Mouse (Mus musculus): ENCODE measurements around the gene Thap4. TPM values are rescaled to one million over a fixed set of nuclear protein-coding genes. Genes with fewer than 3 reads are reported as not detected.

Thap4 gene
- polyA plus RNA-seq, 1 experiment from 2014 or later, result 37.5 TPM

DNA sequence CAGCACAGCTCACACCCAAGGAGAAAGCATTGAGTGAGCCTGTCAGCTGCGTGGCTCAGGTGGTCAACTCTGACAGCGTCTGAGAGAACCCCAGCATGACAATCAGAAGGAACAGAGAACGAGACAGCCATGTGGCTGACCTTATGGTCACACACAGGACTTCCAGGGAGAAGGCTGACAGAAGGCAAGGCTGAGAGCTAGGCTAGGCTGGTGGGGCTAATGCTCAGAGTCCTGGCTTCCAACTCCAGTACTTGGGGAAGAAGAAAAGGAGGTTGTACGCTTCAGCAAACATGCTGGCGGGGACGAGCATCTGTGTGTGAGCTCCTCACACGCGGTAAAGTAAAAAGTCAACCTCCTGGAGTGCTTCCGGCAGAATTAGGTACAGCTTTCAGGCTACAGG, 50.3 kb downstream of the Thap4 start:
- Histone ChIP-seq H3K27me3 (ENCODE audit: control insufficient read depth, insufficient read depth, low read length) (no peaks in the 10 kb centered on the region), H3K4me1 (ENCODE audit: control insufficient read depth, insufficient read depth, low read length) (no peaks in the 10 kb centered on the region), H3K27ac (ENCODE audit: low read depth, low read length) (no peak overlapping the region), H3K36me3 (ENCODE audit: control insufficient read depth, insufficient read depth, low read length) (no peaks in the 10 kb centered on the region), H3K4me2 (no peak overlapping the region), H3K9ac (ENCODE audit: low read length) (no peak overlapping the region), H3K4me3 (ENCODE audit: low read depth, low read length) (no peak overlapping the region), H3K9me3 (ENCODE audit: control insufficient read depth, low read length) (no peaks in the 10 kb centered on the region)
- ATAC-seq (ENCODE audit: low FRiP score), result no peak
- no peak for DNase-seq (ENCODE audit: low spot score, missing footprints)
- WGBS, result 88% methylated on average over 9 of the region's 9 CpGs

DNA sequence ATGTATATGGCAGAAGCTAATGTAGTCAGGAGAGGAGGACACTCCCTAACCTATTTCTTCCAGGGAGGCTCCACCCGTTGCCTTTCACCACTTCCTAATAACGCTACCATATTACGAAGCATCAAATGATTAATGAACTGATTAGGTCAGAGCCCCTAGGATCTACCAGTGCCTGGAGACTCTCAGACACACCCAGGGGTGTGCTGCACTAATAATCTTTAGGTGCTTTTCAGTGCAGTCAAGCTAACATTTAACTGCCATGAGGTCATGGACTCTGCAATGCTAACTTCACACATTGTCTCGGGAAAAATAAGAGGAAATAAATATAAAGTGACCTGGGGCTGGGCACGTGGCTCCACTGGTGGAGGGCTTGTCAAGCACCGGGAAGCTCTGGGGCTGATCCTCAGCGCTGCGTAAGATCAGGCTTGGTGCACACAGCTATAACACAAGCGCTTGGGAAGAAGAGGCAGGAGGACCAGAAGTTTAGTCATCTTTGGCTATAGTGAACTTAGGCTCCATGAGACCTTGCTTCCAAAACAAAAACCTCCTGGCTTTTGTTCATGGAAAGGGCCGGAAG, 51.1 kb downstream of the Thap4 start:
- H3K4me1 ChIP-seq (ENCODE audit: control insufficient read depth, insufficient read depth, low read length), result no peaks in the 10 kb centered on the region
- H3K27me3 ChIP-seq (ENCODE audit: control insufficient read depth, insufficient read depth, low read length), result no peaks in the 10 kb centered on the region
- no peak overlapping the region for H3K27ac ChIP-seq (ENCODE audit: low read depth, low read length)
- H3K9me3 ChIP-seq (ENCODE audit: control insufficient read depth, low read length), result no peaks in the 10 kb centered on the region
- no peak overlapping the region for H3K4me3 ChIP-seq (ENCODE audit: low read depth, low read length)
- no peak overlapping the region for H3K9ac ChIP-seq (ENCODE audit: low read length)
- H3K36me3 ChIP-seq (ENCODE audit: control insufficient read depth, insufficient read depth, low read length), result no peaks in the 10 kb centered on the region
- ATAC-seq (ENCODE audit: low FRiP score), result no peak
- WGBS, result 94% methylated on average over 10 of the region's 10 CpGs
- DNase-seq (ENCODE audit: low spot score, missing footprints), result peak; percentile 37
- no peak overlapping the region for H3K4me2 ChIP-seq

DNA sequence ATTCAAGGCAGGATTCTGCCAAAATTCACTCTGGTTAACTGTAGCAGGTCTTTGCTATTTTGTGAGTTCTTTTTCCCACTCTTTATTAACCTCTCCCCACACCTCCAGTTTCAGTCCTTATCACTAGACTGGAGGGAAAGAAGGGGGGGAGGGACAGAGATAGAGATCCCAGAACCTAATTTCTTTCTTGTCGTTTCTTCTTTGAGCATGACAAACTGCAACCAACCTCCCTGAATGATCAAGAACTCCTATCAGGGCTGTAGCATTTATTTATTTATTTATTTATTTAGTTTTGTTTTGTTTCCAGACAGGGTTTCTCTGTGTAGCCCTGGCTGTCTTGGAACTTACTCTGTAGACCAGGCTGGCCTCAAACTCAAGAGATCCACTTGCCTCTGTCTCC, 52.6 kb downstream of the Thap4 start:
- no peak for ATAC-seq (ENCODE audit: low FRiP score)

DNA sequence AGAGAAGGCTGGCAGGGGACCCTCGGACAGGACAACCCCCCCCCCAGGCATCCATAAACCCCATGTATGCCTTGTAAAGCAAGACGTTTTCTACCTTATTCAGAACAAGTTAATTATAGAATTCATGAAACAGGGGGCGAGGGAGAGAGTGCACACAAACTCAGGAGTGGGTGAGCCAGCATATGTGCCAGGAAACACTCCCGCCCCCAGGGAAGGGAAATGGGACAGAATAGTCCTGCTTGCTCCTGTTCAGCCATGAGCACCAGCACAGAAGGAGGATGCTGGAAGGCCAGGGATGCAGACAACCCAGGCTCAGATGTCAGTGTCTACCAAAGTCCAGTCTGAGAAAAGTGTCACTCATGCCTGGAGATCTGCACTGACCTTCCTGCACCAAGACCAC, 55.5 kb downstream of the Thap4 start:
- 88% methylated on average over 4 of the region's 4 CpGs for WGBS
- DNase-seq (ENCODE audit: low spot score, missing footprints) (peak; percentile 49), ATAC-seq (ENCODE audit: low FRiP score) (no peak)
- Histone ChIP-seq H3K27me3 (ENCODE audit: control insufficient read depth, insufficient read depth, low read length) (no peaks in the 10 kb centered on the region), H3K4me1 (ENCODE audit: control insufficient read depth, insufficient read depth, low read length) (no peaks in the 10 kb centered on the region), H3K36me3 (ENCODE audit: control insufficient read depth, insufficient read depth, low read length) (no peaks in the 10 kb centered on the region), H3K4me2 (no peak overlapping the region), H3K9ac (ENCODE audit: low read length) (no peak overlapping the region), H3K27ac (ENCODE audit: low read depth, low read length) (no peak overlapping the region), H3K4me3 (ENCODE audit: low read depth, low read length) (no peak overlapping the region), H3K9me3 (ENCODE audit: control insufficient read depth, low read length) (no peaks in the 10 kb centered on the region)

More for the DNA sequence above, 52.6 kb downstream of the Thap4 start:
- H3K27me3 ChIP-seq (ENCODE audit: control insufficient read depth, insufficient read depth, low read length), result no peaks in the 10 kb centered on the region
- no peaks in the 10 kb centered on the region for H3K4me1 ChIP-seq (ENCODE audit: control insufficient read depth, insufficient read depth, low read length)
- 97% methylated on average over 1 of the region's 1 CpGs for WGBS
- H3K36me3 ChIP-seq (ENCODE audit: control insufficient read depth, insufficient read depth, low read length), result no peaks in the 10 kb centered on the region
- H3K27ac ChIP-seq (ENCODE audit: low read depth, low read length), result no peak overlapping the region
- DNase-seq (ENCODE audit: low spot score, missing footprints), result peak; percentile 72
- H3K4me3 ChIP-seq (ENCODE audit: low read depth, low read length), result no peak overlapping the region
- H3K4me2 ChIP-seq, result no peak overlapping the region
- H3K9ac ChIP-seq (ENCODE audit: low read length), result no peak overlapping the region
- H3K9me3 ChIP-seq (ENCODE audit: control insufficient read depth, low read length), result no peaks in the 10 kb centered on the region

DNA sequence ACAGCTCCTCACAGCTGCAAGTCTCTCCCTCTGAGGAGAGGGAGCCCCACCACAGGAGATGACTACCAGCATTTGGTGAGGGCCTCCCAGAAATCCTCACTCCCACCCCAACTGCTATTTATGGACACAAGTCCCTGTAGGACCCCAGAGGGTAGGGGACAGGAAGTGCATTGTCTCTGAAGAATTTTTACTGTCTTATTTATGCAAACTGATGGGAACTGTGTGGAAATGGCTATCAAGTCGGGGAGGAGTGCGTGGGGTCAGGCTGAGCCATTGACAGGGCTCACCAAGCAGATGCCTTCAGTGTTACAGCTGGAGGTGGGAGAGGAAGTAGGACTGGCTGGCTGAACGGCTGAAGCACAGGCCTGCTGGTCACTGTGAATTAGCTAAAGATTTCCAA, 57.3 kb downstream of the Thap4 start:
- Histone ChIP-seq H3K4me3 (ENCODE audit: low read depth, low read length) (no peak overlapping the region), H3K36me3 (ENCODE audit: control insufficient read depth, insufficient read depth, low read length) (no peaks in the 10 kb centered on the region), H3K27ac (ENCODE audit: low read depth, low read length) (no peak overlapping the region), H3K9me3 (ENCODE audit: control insufficient read depth, low read length) (no peaks in the 10 kb centered on the region), H3K4me1 (ENCODE audit: control insufficient read depth, insufficient read depth, low read length) (no peaks in the 10 kb centered on the region), H3K27me3 (ENCODE audit: control insufficient read depth, insufficient read depth, low read length) (no peaks in the 10 kb centered on the region), H3K9ac (ENCODE audit: low read length) (no peak overlapping the region), H3K4me2 (no peak overlapping the region)
- DNase-seq (ENCODE audit: low spot score, missing footprints) (peak; percentile 60), ATAC-seq (ENCODE audit: low FRiP score) (no peak)
- WGBS, result 66% methylated on average over 3 of the region's 3 CpGs

DNA sequence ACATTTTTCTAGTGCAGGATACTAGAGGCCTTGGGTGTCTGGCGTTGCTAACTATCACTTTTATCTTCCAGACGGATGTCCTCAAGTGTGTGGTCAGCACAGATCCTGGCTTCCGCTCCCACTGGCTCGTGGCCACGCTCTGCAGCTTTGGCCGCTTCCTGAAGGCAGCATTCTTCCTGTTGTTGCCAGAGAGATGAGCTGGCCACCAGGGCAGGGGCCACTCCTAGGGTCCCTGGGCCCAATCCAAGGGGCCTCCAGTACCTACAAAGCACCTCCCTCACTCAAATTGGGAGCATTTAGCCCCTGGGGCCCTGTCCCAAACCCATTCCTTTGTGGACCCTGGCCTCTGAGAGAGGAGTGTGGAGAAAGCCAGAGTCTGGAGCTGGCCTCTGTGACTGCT, 59.7 kb downstream of the Thap4 start:
- no peak overlapping the region for H3K27ac ChIP-seq (ENCODE audit: low read depth, low read length)
- no peak overlapping the region for H3K9ac ChIP-seq (ENCODE audit: low read length)
- no peak for ATAC-seq (ENCODE audit: low FRiP score)
- H3K4me3 ChIP-seq (ENCODE audit: low read depth, low read length), result no peak overlapping the region
- no peak for DNase-seq (ENCODE audit: low spot score, missing footprints)
- H3K27me3 ChIP-seq (ENCODE audit: control insufficient read depth, insufficient read depth, low read length), result no peaks in the 10 kb centered on the region
- H3K36me3 ChIP-seq (ENCODE audit: control insufficient read depth, insufficient read depth, low read length), result no peaks in the 10 kb centered on the region
- H3K9me3 ChIP-seq (ENCODE audit: control insufficient read depth, low read length), result no peaks in the 10 kb centered on the region
- WGBS, result 87% methylated on average over 6 of the region's 6 CpGs
- no peak overlapping the region for H3K4me2 ChIP-seq
- no peaks in the 10 kb centered on the region for H3K4me1 ChIP-seq (ENCODE audit: control insufficient read depth, insufficient read depth, low read length)

DNA sequence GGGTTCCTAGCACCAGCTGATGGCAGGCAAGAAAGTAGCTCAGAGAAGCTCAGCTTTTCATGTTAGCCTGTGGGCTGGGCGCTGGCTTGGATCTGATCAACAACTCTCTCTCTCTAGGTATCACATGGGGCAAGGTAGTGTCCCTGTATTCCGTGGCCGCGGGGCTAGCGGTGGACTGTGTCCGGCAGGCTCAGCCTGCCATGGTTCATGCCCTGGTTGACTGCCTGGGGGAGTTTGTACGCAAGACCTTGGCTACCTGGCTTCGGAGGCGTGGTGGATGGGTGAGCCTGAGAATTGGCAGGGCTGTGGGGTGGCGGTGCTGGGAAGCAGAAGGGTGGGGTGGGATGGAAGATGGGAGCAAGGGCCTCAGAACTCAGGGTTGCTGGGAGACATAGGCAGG, 60.7 kb downstream of the Thap4 start:
- H3K36me3 ChIP-seq (ENCODE audit: control insufficient read depth, insufficient read depth, low read length), result no peaks in the 10 kb centered on the region
- WGBS, result 96% methylated on average over 10 of the region's 10 CpGs
- H3K4me3 ChIP-seq (ENCODE audit: low read depth, low read length), result no peak overlapping the region
- ATAC-seq (ENCODE audit: low FRiP score) (no peak), DNase-seq (ENCODE audit: low spot score, missing footprints) (peak; percentile 21)
- no peaks in the 10 kb centered on the region for H3K9me3 ChIP-seq (ENCODE audit: control insufficient read depth, low read length)
- no peak overlapping the region for H3K9ac ChIP-seq (ENCODE audit: low read length)
- no peaks in the 10 kb centered on the region for H3K4me1 ChIP-seq (ENCODE audit: control insufficient read depth, insufficient read depth, low read length)
- no peaks in the 10 kb centered on the region for H3K27me3 ChIP-seq (ENCODE audit: control insufficient read depth, insufficient read depth, low read length)
- no peak overlapping the region for H3K27ac ChIP-seq (ENCODE audit: low read depth, low read length)
- H3K4me2 ChIP-seq, result no peak overlapping the region

DNA sequence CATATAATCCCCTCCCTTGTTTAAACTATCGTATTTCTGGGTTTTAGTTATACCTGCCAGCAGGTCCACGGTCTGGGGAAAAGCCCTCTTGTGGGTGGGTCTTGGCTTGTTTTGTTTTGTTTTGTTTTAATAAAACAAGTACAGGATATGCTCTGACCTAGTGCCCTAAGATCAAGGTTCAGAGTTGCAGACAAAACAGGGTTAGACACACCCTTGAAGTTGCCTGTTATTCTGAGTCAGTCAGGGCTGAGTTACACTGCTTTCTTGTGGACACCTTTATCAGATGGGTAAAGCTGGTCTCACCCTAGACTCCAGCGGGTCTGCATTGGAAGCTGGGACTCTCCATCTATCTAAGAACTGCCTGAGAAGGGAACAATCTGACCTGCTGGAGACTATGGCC, 61.2 kb downstream of the Thap4 start:
- Histone ChIP-seq H3K4me3 (ENCODE audit: low read depth, low read length) (no peak overlapping the region), H3K27ac (ENCODE audit: low read depth, low read length) (no peak overlapping the region), H3K36me3 (ENCODE audit: control insufficient read depth, insufficient read depth, low read length) (no peaks in the 10 kb centered on the region), H3K9me3 (ENCODE audit: control insufficient read depth, low read length) (no peaks in the 10 kb centered on the region), H3K4me1 (ENCODE audit: control insufficient read depth, insufficient read depth, low read length) (no peaks in the 10 kb centered on the region), H3K27me3 (ENCODE audit: control insufficient read depth, insufficient read depth, low read length) (no peaks in the 10 kb centered on the region), H3K4me2 (no peak overlapping the region), H3K9ac (ENCODE audit: low read length) (no peak overlapping the region)
- 85% methylated on average over 3 of the region's 3 CpGs for WGBS
- no peak for DNase-seq (ENCODE audit: low spot score, missing footprints)
- no peak for ATAC-seq (ENCODE audit: low FRiP score)

DNA sequence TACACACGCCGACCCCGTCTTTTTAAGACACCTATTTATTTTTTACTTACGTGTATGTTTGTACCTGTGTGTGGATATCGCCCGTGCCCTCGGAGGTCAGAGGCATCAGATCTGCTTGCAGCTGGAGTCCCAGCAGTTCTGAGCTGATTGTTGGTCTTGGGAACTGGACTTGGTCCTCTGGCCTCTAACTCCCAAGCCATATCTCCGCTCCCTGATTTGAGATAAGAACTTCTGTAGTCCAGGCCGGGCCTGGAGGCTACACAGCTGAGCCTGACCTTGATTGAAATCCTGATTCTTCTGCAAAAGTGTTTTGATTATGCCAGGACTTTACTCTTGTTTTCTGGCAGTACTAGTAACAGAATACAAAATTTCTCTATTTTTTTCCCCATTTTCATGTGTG, 61.9 kb downstream of the Thap4 start:
- ATAC-seq (ENCODE audit: low FRiP score), result no peak
- DNase-seq (ENCODE audit: low spot score, missing footprints), result no peak
- 96% methylated on average over 9 of the region's 9 CpGs for WGBS

More for the DNA sequence above, 61.9 kb downstream of the Thap4 start:
- Histone ChIP-seq H3K4me1 (ENCODE audit: control insufficient read depth, insufficient read depth, low read length) (no peaks in the 10 kb centered on the region), H3K4me3 (ENCODE audit: low read depth, low read length) (no peak overlapping the region), H3K4me2 (no peak overlapping the region), H3K9me3 (ENCODE audit: control insufficient read depth, low read length) (no peaks in the 10 kb centered on the region), H3K27ac (ENCODE audit: low read depth, low read length) (no peak overlapping the region), H3K36me3 (ENCODE audit: control insufficient read depth, insufficient read depth, low read length) (no peaks in the 10 kb centered on the region), H3K27me3 (ENCODE audit: control insufficient read depth, insufficient read depth, low read length) (no peaks in the 10 kb centered on the region), H3K9ac (ENCODE audit: low read length) (no peak overlapping the region)

All from midbrain, embryonic 11.5 days (tissue).